Mouse (Mus musculus): ENCODE measurements around the gene Nfyc. TPM values are rescaled to one million over a fixed set of nuclear protein-coding genes. Genes with fewer than 3 reads are reported as not detected.

The Nfyc gene
- 150 and 172 TPM in 2 replicates for polyA plus RNA-seq (2012; rRNA removed)

DNA sequence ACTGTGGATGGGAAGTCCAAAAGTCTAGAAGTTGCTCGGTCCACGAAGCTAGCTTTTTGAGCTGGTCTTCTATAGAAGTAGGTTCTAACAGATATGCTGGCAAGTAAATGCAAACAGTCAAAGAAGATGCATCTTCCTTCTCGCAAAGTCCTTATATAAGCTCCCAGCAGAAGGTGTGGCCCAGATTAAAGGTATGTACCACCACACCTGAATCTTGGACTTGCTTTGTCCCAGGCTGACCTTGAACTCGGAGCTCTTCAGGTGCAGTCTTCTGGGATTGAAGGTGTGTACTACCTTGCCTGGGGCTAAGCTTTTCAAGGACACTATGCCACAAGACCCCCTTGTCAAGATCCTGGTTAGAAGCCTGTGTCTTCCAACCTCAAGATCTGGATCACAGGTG lies at the start of gene Nfyc:
Gene Nfyc, minus strand, starts transcription at position 101 of the 400 bp plus-strand sequence.
- TF ChIP-seq CTCF (IDR thresholded peaks at IDR 0.05; ENCODE audit: borderline replicate concordance, insufficient read depth, low read depth, low read length) (no peak), POLR2A (IDR thresholded peaks at IDR 0.05; ENCODE audit: borderline replicate concordance, insufficient read depth, low read length) (no peak)
- no peak for DNase-seq
- Histone ChIP-seq H3K4me1 (ENCODE audit: control insufficient read depth, insufficient read depth, low read length) (no peaks in the 10 kb centered on the region), H3K4me3 (replicated peaks; ENCODE audit: insufficient read depth, low read depth, low read length) (no peak within 1 kb of the TSS), H3K27ac (ENCODE audit: insufficient read depth, low read length) (no peak within 1 kb of the TSS), H3K27me3 (ENCODE audit: control insufficient read depth, insufficient read depth, low read length) (no peaks in the 10 kb centered on the region)
- 93% methylated on average over 4 of the region's 4 CpGs for WGBS

DNA sequence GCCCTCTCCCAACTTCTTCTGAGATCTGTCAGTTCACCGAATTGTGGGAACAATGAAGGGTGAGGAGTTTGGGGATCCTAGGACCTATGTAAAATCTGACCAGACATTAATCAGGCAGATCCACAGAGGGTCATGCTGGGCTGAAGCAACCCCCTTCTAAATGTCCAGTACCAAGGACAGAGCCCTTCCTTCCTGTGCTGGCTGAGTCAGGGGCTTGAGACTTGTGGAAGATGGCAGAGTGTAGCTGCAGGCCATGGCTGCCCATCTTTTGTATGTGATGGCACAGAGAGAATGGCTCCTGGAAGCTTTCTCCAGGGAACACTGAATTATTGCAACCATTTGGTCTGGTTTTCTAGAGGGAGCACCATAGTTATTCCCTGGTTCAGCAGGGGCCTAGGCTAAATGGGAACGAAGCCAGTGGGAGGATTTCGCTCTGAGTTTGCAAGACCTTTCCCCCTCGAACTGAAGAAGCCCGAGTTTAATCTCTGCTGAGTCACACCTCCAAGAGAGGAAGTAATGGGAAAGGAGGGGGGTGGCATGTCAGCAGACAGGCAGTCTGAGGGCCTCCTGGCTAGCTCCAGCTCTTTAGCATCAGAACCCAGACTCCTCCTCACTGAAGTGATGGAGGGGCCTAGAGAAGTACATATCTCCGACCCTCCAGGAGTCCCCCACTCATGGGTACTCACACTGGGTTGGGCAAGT lies 49.5 kb upstream of the Nfyc start:
- no peak overlapping the region for H3K27ac ChIP-seq (ENCODE audit: insufficient read depth, low read length)
- no peak for DNase-seq
- H3K4me1 ChIP-seq (ENCODE audit: control insufficient read depth, insufficient read depth, low read length): peaks cover 32% of the 10 kb centered on the region

DNA sequence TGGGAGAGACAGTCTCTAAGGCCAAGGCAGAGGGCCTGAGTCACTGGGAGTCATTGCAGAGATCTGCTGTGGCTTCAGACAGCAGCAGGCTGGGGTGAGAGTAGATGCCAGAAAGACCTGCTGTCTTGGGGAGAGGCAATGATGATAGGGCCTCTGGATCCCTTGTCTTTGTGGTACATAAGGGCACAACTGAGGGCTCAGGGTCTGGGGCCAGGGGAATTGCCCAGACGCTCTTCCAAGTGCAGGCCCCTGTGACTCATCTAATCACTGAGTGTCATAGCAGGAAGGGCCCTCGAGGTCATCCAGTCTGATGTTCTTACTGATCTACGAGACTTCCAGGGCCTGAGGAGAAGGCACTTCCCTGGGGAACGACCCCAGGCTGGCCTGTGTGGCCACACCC lies 48.0 kb upstream of the Nfyc start:
- 54% methylated on average over 4 of the region's 4 CpGs for WGBS
- H3K27me3 ChIP-seq (ENCODE audit: control insufficient read depth, insufficient read depth, low read length): no peaks in the 10 kb centered on the region
- TF ChIP-seq CTCF (IDR thresholded peaks at IDR 0.05; ENCODE audit: borderline replicate concordance, insufficient read depth, low read depth, low read length): no peak
- no peak for DNase-seq
- peaks cover 30% of the 10 kb centered on the region for H3K4me1 ChIP-seq (ENCODE audit: control insufficient read depth, insufficient read depth, low read length)
- H3K27ac ChIP-seq (ENCODE audit: insufficient read depth, low read length): no peak overlapping the region
- no peak overlapping the region for H3K4me3 ChIP-seq (replicated peaks; ENCODE audit: insufficient read depth, low read depth, low read length)

More for the DNA sequence above, 49.5 kb upstream of the Nfyc start:
- no peak overlapping the region for H3K4me3 ChIP-seq (replicated peaks; ENCODE audit: insufficient read depth, low read depth, low read length)
- WGBS: 51% methylated on average over 6 of the region's 6 CpGs
- H3K27me3 ChIP-seq (ENCODE audit: control insufficient read depth, insufficient read depth, low read length): no peaks in the 10 kb centered on the region
- TF ChIP-seq CTCF (IDR thresholded peaks at IDR 0.05; ENCODE audit: borderline replicate concordance, insufficient read depth, low read depth, low read length): no peak
- TF ChIP-seq POLR2A (IDR thresholded peaks at IDR 0.05; ENCODE audit: borderline replicate concordance, insufficient read depth, low read length): no peak

DNA sequence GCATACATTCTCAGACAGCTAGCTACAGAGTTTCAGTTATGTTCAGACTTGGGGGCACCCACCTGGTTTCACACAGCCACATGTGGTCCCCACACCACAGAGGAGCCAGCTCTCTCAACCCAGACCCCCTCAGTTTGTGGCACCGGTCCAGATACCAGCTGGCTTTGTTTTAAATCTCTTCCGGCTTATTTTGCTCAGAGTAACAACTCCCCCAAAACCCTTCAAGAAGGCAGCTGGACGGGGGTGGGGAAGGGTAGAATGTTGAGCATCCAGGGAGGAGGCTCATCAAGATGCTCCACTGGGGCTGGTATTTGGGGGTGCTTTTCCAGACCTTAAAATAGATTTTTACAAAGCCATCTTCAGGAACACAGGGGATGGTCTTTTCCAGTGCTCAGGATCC lies 47.4 kb upstream of the Nfyc start:
- DNase-seq: no peak
- TF ChIP-seq POLR2A (IDR thresholded peaks at IDR 0.05; ENCODE audit: borderline replicate concordance, insufficient read depth, low read length) (no peak), CTCF (IDR thresholded peaks at IDR 0.05; ENCODE audit: borderline replicate concordance, insufficient read depth, low read depth, low read length) (no peak)
- Histone ChIP-seq H3K4me1 (ENCODE audit: control insufficient read depth, insufficient read depth, low read length) (peaks cover 31% of the 10 kb centered on the region), H3K27ac (ENCODE audit: insufficient read depth, low read length) (no peak overlapping the region), H3K27me3 (ENCODE audit: control insufficient read depth, insufficient read depth, low read length) (no peaks in the 10 kb centered on the region), H3K4me3 (replicated peaks; ENCODE audit: insufficient read depth, low read depth, low read length) (no peak overlapping the region)
- WGBS: 46% methylated on average over 3 of the region's 3 CpGs

DNA sequence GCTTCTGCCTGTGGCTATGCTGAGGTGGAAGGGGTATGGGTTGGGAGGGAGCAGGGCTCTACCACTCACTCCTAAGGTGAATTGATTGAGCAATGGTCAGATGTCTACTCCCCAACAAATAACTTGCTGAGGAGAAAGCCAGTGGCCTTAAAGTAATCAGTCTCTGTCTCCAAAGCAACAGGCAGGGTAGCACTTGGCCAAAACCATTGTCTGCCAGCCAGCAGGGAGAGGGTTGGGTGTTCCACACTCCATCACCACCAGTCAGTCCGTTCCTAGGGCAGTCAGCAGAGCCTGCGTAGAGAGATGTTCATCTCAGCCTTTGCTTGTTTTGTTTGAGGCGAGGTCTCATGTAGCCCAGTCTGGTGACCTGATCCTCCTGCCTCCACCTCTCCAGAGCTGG lies 44.6 kb upstream of the Nfyc start:
- no peaks in the 10 kb centered on the region for H3K27me3 ChIP-seq (ENCODE audit: control insufficient read depth, insufficient read depth, low read length)
- DNase-seq: peak; percentile 46 to 60
- H3K27ac ChIP-seq (ENCODE audit: insufficient read depth, low read length): no peak overlapping the region
- H3K4me3 ChIP-seq (replicated peaks; ENCODE audit: insufficient read depth, low read depth, low read length): no peak overlapping the region
- 25% methylated on average over 3 of the region's 3 CpGs for WGBS
- TF ChIP-seq CTCF (IDR thresholded peaks at IDR 0.05; ENCODE audit: borderline replicate concordance, insufficient read depth, low read depth, low read length): 0 out of 2 replicates have a peak, but pooled peaks have one; percentile 5
- no peak for TF ChIP-seq POLR2A (IDR thresholded peaks at IDR 0.05; ENCODE audit: borderline replicate concordance, insufficient read depth, low read length)
- H3K4me1 ChIP-seq (ENCODE audit: control insufficient read depth, insufficient read depth, low read length): peaks cover 45% of the 10 kb centered on the region

DNA sequence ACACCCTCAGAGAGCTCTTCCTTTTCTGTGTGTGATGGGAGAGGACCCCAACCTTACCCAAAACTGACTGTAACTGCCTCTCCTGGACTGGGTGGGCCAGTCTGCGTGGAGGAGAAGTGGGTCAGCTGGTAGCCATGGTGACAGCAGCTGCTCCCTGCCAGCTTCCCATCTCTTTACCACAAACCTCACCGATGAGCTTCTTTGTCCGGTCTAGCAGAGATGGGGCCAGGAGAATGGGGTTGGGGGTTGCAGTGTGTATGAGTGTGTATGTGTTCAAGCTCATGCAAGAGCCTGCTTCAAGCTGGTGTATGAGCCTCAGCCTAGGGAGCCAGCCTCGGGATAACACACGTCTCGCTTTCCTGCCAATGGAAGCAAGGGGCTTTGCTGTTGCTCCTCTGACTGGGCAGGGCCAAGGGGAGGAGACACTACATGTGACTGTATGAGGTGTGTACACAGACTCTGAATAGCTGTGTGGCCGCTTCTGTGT lies 38.9 kb upstream of the Nfyc start:
- DNase-seq: no peak
- WGBS: 19% methylated on average over 7 of the region's 7 CpGs
- no peak overlapping the region for H3K4me3 ChIP-seq (replicated peaks; ENCODE audit: insufficient read depth, low read depth, low read length)
- peak overlapping the region; percentile 57 for H3K27ac ChIP-seq (ENCODE audit: insufficient read depth, low read length)
- H3K27me3 ChIP-seq (ENCODE audit: control insufficient read depth, insufficient read depth, low read length): no peaks in the 10 kb centered on the region
- TF ChIP-seq POLR2A (IDR thresholded peaks at IDR 0.05; ENCODE audit: borderline replicate concordance, insufficient read depth, low read length) (no peak), CTCF (IDR thresholded peaks at IDR 0.05; ENCODE audit: borderline replicate concordance, insufficient read depth, low read depth, low read length) (no peak)
- H3K4me1 ChIP-seq (ENCODE audit: control insufficient read depth, insufficient read depth, low read length): peaks cover 73% of the 10 kb centered on the region

DNA sequence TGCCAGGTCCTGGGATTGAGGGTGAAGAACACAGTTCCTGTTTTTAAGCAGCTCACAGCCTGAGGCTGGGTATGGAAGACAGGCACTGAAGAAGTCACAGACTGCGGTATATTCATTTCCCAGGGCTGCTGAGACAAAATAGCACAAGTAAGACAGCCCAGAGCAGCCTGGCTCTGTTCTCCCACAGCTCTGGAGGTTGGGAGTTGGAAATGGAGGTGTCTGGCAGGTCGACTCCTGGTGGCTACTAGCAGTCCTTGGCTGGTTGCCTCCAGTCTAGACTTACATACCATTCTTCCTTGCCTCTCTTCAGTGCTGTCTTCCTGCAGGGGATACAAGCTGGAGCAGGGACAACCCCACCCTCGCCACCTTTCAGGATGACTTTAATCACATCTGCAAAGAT lies 37.6 kb upstream of the Nfyc start:
- peak in 1 of 2 experiments; percentile 56 for DNase-seq
- Histone ChIP-seq H3K4me1 (ENCODE audit: control insufficient read depth, insufficient read depth, low read length) (peaks cover 75% of the 10 kb centered on the region), H3K4me3 (replicated peaks; ENCODE audit: insufficient read depth, low read depth, low read length) (no peak overlapping the region), H3K27me3 (ENCODE audit: control insufficient read depth, insufficient read depth, low read length) (no peaks in the 10 kb centered on the region), H3K27ac (ENCODE audit: insufficient read depth, low read length) (peak overlapping the region; percentile 43)
- WGBS: 38% methylated on average over 3 of the region's 3 CpGs
- TF ChIP-seq CTCF (IDR thresholded peaks at IDR 0.05; ENCODE audit: borderline replicate concordance, insufficient read depth, low read depth, low read length) (no peak), POLR2A (IDR thresholded peaks at IDR 0.05; ENCODE audit: borderline replicate concordance, insufficient read depth, low read length) (no peak)

DNA sequence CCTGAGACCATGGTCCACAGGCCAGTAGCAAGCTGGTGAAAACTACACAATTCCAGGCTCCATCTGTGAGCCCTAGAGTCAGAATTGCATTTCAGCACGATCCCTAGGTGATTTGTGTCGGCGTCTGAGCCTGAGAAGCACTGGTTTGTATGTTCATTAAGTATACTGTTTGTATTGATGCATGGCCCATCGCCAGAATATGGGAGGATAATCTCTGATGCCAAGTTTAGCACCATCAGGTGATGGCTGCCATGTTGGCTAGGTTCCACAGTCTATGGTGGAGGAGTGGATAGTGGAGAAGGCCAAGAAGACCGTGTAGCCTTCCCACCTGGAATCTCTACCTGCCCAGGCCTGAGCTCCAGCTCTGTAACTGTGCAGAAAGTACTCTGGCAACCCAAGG lies 36.9 kb upstream of the Nfyc start:
- TF ChIP-seq CTCF (IDR thresholded peaks at IDR 0.05; ENCODE audit: borderline replicate concordance, insufficient read depth, low read depth, low read length) (no peak), POLR2A (IDR thresholded peaks at IDR 0.05; ENCODE audit: borderline replicate concordance, insufficient read depth, low read length) (no peak)
- no peaks in the 10 kb centered on the region for H3K27me3 ChIP-seq (ENCODE audit: control insufficient read depth, insufficient read depth, low read length)
- H3K4me3 ChIP-seq (replicated peaks; ENCODE audit: insufficient read depth, low read depth, low read length): no peak overlapping the region
- peak; percentile 62 to 71 for DNase-seq
- H3K4me1 ChIP-seq (ENCODE audit: control insufficient read depth, insufficient read depth, low read length): peaks cover 73% of the 10 kb centered on the region
- WGBS: 28% methylated on average over 5 of the region's 5 CpGs
- H3K27ac ChIP-seq (ENCODE audit: insufficient read depth, low read length): peak overlapping the region; percentile 81
